Mouse (Mus musculus) right cerebral cortex, postnatal 36 days (tissue): ENCODE data around the gene Pla2g5.
A peak's percentile ranks its signal among the peaks of the same experiment; 100 is the strongest.

Experiments used
- DNase-seq, 2 experiments: peaks; one replicate each; pipeline ENCODE4 v3.0.0; 2022; ENCODE audit warnings: low spot score in 2 of 2, mixed read lengths in 1 of 2

Gene Pla2g5

GRCm38 (mm10) chr4:138800134-138800744 is 63.0 kb downstream of the Pla2g5 start:
- DNase-seq = no peak

GRCm38 (mm10) chr4:138797217-138797570 is 66.1 kb downstream of the Pla2g5 start:
- DNase-seq = peak in 1 of 2 experiments; percentile 37

GRCm38 (mm10) chr4:138796513-138797216 is 66.6 kb downstream of the Pla2g5 start:
- DNase-seq = no peak

- no peak for DNase-seq
Observed at GRCm38 (mm10) chr4:138794344-138794743, 68.9 kb downstream of the Pla2g5 start.

GRCm38 (mm10) chr4:138793276-138793675 is 70.0 kb downstream of the Pla2g5 start:
- peak; percentile 41 to 46 for DNase-seq

GRCm38 (mm10) chr4:138792599-138792998 is 70.7 kb downstream of the Pla2g5 start:
- no peak for DNase-seq

- no peak for DNase-seq
Observed at GRCm38 (mm10) chr4:138791452-138791851, 71.8 kb downstream of the Pla2g5 start.

GRCm38 (mm10) chr4:138788381-138788780 is 74.9 kb downstream of the Pla2g5 start:
- no peak for DNase-seq

GRCm38 (mm10) chr4:138786141-138786540 is 77.1 kb downstream of the Pla2g5 start:
- no peak for DNase-seq

GRCm38 (mm10) chr4:138785721-138786120 is 77.6 kb downstream of the Pla2g5 start:
- no peak for DNase-seq

GRCm38 (mm10) chr4:138782098-138782497 is 81.2 kb downstream of the Pla2g5 start:
- peak; percentile 63 to 78 for DNase-seq

- DNase-seq = no peak
Observed at GRCm38 (mm10) chr4:138780300-138780699, 83.0 kb downstream of the Pla2g5 start.

GRCm38 (mm10) chr4:138777417-138778407 is 85.6 kb downstream of the Pla2g5 start:
- no peak for DNase-seq

- DNase-seq = no peak
Observed at GRCm38 (mm10) chr4:138775435-138775834, 87.8 kb downstream of the Pla2g5 start, which contains the start of gene Pla2g2d. Pla2g2d (plus strand) TSS chr4:138775735.

GRCm38 (mm10) chr4:138772386-138772785 is 90.9 kb downstream of the Pla2g5 start:
- DNase-seq = no peak

- no peak for DNase-seq
Observed at GRCm38 (mm10) chr4:138771970-138772369, 91.3 kb downstream of the Pla2g5 start.

- no peak for DNase-seq
Observed at GRCm38 (mm10) chr4:138762266-138762665, 101.0 kb downstream of the Pla2g5 start.

- DNase-seq = no peak
Observed at GRCm38 (mm10) chr4:138757416-138757815, 105.9 kb downstream of the Pla2g5 start, which contains the start of gene Pla2g2f. Pla2g2f (minus strand) TSS chr4:138757626.

- no peak for DNase-seq
Observed at GRCm38 (mm10) chr4:138755983-138756382, 107.3 kb downstream of the Pla2g5 start.

- DNase-seq = no peak
Observed at GRCm38 (mm10) chr4:138755439-138755838, 107.8 kb downstream of the Pla2g5 start.

- DNase-seq = no peak
Observed at GRCm38 (mm10) chr4:138754432-138754831, 108.8 kb downstream of the Pla2g5 start.

- DNase-seq = no peak
Observed at GRCm38 (mm10) chr4:138753608-138754007, 109.7 kb downstream of the Pla2g5 start.
